Mouse (Mus musculus): ENCODE results near the gene A630095E13Rik. TPM values are rescaled to one million over a fixed set of nuclear protein-coding genes. Genes with fewer than 3 reads are reported as not detected.
"Not testable (repeated sequence)": the region's sequence is repeated elsewhere in the genome, so short reads cannot be mapped to it uniquely, and the experiment has no call there.

The A630095E13Rik gene
- not detected for polyA plus RNA-seq (2012; fragmentation: generic; extraction: Trizol)

DNA sequence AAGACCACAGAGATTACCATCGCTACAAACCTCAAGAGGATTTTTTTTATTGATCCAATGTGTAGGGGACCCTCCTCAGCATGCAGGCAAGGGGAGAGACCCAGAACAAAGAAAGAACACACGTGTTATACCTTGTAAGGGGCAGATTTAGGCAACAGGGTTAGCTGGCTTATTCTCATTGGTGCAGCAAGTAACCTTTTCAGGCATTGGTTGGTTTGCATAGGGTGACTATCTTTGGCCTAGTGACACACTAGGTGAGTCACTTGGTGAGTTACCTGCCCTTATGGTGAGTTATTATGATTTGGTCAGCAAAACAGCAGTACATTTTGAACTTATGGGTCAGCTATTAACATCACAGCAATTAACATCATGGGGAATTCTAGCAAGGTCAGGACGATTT, at the start of gene A630095E13Rik:
A630095E13Rik (minus strand) TSS at position 101 of the 400 bp plus-strand sequence.
- not testable (repeated sequence) for H3ac ChIP-seq (ENCODE audit: control insufficient read depth, insufficient read length); H3K36me3 ChIP-seq (ENCODE audit: control insufficient read depth, insufficient read depth)

DNA sequence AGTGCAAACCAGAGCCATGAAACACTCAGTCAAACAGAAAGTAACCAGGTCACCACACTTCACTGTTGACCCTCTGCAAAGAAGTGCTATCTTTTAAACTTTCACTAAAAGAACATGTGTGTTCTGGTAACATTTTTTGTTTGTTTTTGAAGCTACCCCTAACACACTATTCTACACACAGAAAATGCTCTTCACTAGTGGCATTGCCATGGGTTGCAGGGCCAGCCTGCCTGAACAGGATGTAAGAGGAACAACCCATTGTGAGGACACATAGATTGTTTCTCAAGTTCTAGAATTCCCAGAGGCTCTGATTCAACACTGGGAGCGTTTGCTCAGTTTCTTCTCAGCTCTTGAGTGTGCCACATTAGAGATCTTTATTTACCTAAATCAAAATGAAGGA, 49.7 kb upstream of the A630095E13Rik start, which contains the start of gene Acrv1:
Acrv1 (plus strand) TSS at position 301 of the 400 bp plus-strand sequence.
- H3K4me2 ChIP-seq (ENCODE audit: low read depth): no peak within 1 kb of the TSS
- H3K4me3 ChIP-seq: no peak within 1 kb of the TSS
- no peaks in the 10 kb centered on the region for H3K27me3 ChIP-seq (ENCODE audit: control insufficient read depth, insufficient read depth, insufficient read length)
- no peaks in the 10 kb centered on the region for H3K36me3 ChIP-seq (ENCODE audit: control insufficient read depth, insufficient read depth)
- TF ChIP-seq REST (IDR thresholded peaks at IDR 0.05; ENCODE audit: insufficient read depth, insufficient read length) (no peak), MYOG (IDR thresholded peaks at IDR 0.05; ENCODE audit: control insufficient read depth in 1 of 3, insufficient read depth in 1 of 3, insufficient read length in 2 of 3, low read depth in 2 of 3) (no peak), SRF (IDR thresholded peaks at IDR 0.05; ENCODE audit: control insufficient read depth, insufficient read length, low read depth) (no peak), POLR2A (IDR thresholded peaks at IDR 0.05; ENCODE audit: insufficient read length, low read depth) (no peak), POLR2AphosphoS2 (IDR thresholded peaks at IDR 0.05; ENCODE audit: insufficient read length, low read depth) (no peak), TCF3 (IDR thresholded peaks at IDR 0.05; ENCODE audit: insufficient read length, low read depth) (no peak), MAX (IDR thresholded peaks at IDR 0.05; ENCODE audit: low read depth) (no peak), TCF12 (IDR thresholded peaks at IDR 0.05; ENCODE audit: insufficient read depth, poor library complexity, severe bottlenecking) (no peak), MYOD1 (IDR thresholded peaks at IDR 0.05; ENCODE audit: control insufficient read depth in 1 of 3, insufficient read length in 2 of 3, low read depth in 2 of 3) (no peak), CEBPB (IDR thresholded peaks at IDR 0.05; ENCODE audit: insufficient read depth, poor library complexity, severe bottlenecking) (no peak), E2F4 (IDR thresholded peaks at IDR 0.05; ENCODE audit: insufficient read depth) (no peak)
- H3K79me2 ChIP-seq (ENCODE audit: control insufficient read depth, insufficient read depth): no peaks in the 10 kb centered on the region
- H3ac ChIP-seq (ENCODE audit: control insufficient read depth, insufficient read length): no peak within 1 kb of the TSS

More for the DNA sequence above, at the start of gene A630095E13Rik:
- not testable (repeated sequence) for H3K4me2 ChIP-seq (ENCODE audit: low read depth); H3K4me3 ChIP-seq; H3K79me2 ChIP-seq (ENCODE audit: control insufficient read depth, insufficient read depth); H3K27me3 ChIP-seq (ENCODE audit: control insufficient read depth, insufficient read depth, insufficient read length)

DNA sequence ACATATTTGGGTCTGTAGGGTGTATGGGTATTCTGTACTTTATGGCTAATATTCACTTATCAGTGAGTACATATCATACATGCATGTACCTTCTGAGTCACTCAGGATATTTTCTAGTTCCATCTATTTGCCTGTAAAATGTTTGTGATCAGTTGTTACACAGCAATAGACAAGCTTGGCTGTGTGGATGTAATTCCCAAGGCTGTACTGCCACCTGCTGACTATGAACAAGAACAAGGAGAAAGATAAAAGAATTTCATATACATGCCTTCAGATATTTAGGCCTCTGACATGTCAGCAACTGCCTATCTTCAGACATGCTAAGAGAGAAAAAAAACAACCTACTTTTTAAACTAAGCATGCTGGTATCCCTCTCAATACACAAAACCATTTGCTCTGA, 44.2 kb upstream of the A630095E13Rik start:
- Histone ChIP-seq H3K4me2 (ENCODE audit: low read depth) (no peak overlapping the region), H3K4me3 (no peak overlapping the region), H3ac (ENCODE audit: control insufficient read depth, insufficient read length) (no peak overlapping the region), H3K79me2 (ENCODE audit: control insufficient read depth, insufficient read depth) (no peaks in the 10 kb centered on the region), H3K27me3 (ENCODE audit: control insufficient read depth, insufficient read depth, insufficient read length) (no peaks in the 10 kb centered on the region), H3K36me3 (ENCODE audit: control insufficient read depth, insufficient read depth) (no peaks in the 10 kb centered on the region)
- TF ChIP-seq POLR2AphosphoS2 (IDR thresholded peaks at IDR 0.05; ENCODE audit: insufficient read length, low read depth) (no peak), TCF12 (IDR thresholded peaks at IDR 0.05; ENCODE audit: insufficient read depth, poor library complexity, severe bottlenecking) (no peak), SRF (IDR thresholded peaks at IDR 0.05; ENCODE audit: control insufficient read depth, insufficient read length, low read depth) (no peak), USF1 (IDR thresholded peaks at IDR 0.05; ENCODE audit: low read depth) (no peak), CEBPB (IDR thresholded peaks at IDR 0.05; ENCODE audit: insufficient read depth, poor library complexity, severe bottlenecking) (no peak), TCF3 (IDR thresholded peaks at IDR 0.05; ENCODE audit: insufficient read length, low read depth) (no peak), MYOG (IDR thresholded peaks at IDR 0.05; ENCODE audit: control insufficient read depth in 1 of 3, insufficient read depth in 1 of 3, insufficient read length in 2 of 3, low read depth in 2 of 3) (no peak), REST (IDR thresholded peaks at IDR 0.05; ENCODE audit: insufficient read depth, insufficient read length) (no peak), MAX (IDR thresholded peaks at IDR 0.05; ENCODE audit: low read depth) (no peak), MYOD1 (IDR thresholded peaks at IDR 0.05; ENCODE audit: control insufficient read depth in 1 of 3, insufficient read length in 2 of 3, low read depth in 2 of 3) (no peak), E2F4 (IDR thresholded peaks at IDR 0.05; ENCODE audit: insufficient read depth) (no peak), POLR2A (IDR thresholded peaks at IDR 0.05; ENCODE audit: insufficient read length, low read depth) (no peak)

DNA sequence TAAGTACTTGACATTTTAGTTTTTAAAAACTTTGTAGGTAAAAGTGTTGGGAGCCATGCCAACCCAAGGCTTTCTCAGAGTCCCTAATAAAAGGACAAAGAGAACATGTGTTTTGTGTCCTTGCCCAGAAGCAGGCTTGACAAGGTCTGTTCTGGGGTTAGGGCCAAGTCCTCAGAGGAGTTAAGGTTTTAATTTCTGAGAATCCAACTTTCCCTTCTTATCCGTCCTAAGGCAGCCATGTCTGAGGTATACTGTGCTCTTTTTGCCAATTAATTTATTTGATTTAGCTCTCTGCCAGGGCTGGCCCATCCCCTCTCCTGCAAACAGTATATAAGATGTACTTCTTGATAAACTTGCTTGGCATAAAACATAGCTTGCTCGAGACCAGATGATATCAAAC, 38.2 kb upstream of the A630095E13Rik start:
- Histone ChIP-seq H3ac (ENCODE audit: control insufficient read depth, insufficient read length) (no peak overlapping the region), H3K27me3 (ENCODE audit: control insufficient read depth, insufficient read depth, insufficient read length) (no peaks in the 10 kb centered on the region), H3K36me3 (ENCODE audit: control insufficient read depth, insufficient read depth) (no peaks in the 10 kb centered on the region), H3K4me3 (no peak overlapping the region), H3K4me2 (ENCODE audit: low read depth) (no peak overlapping the region), H3K79me2 (ENCODE audit: control insufficient read depth, insufficient read depth) (no peaks in the 10 kb centered on the region)
- TF ChIP-seq REST (IDR thresholded peaks at IDR 0.05; ENCODE audit: insufficient read depth, insufficient read length): no peak
- TF ChIP-seq CEBPB (IDR thresholded peaks at IDR 0.05; ENCODE audit: insufficient read depth, poor library complexity, severe bottlenecking): no peak
- no peak for TF ChIP-seq SRF (IDR thresholded peaks at IDR 0.05; ENCODE audit: control insufficient read depth, insufficient read length, low read depth)
- no peak for TF ChIP-seq USF1 (IDR thresholded peaks at IDR 0.05; ENCODE audit: low read depth)
- no peak for TF ChIP-seq MAX (IDR thresholded peaks at IDR 0.05; ENCODE audit: low read depth)
- no peak for TF ChIP-seq TCF3 (IDR thresholded peaks at IDR 0.05; ENCODE audit: insufficient read length, low read depth)
- TF ChIP-seq POLR2A (IDR thresholded peaks at IDR 0.05; ENCODE audit: insufficient read length, low read depth): no peak

Other genes with a start within 250 kb of the A630095E13Rik start
- gene Gm7257, start 211.5 kb downstream of the A630095E13Rik start, polyA plus RNA-seq (2012; fragmentation: generic; extraction: Trizol): not detected
- not detected for gene Gm9513, start 167.7 kb downstream of the A630095E13Rik start, polyA plus RNA-seq (2012; fragmentation: generic; extraction: Trizol)
- gene Gm5615, start 101.4 kb downstream of the A630095E13Rik start, polyA plus RNA-seq (2012; fragmentation: generic; extraction: Trizol): not detected
- not detected for gene Gm17689, start 60.7 kb downstream of the A630095E13Rik start, polyA plus RNA-seq (2012; fragmentation: generic; extraction: Trizol)
- gene Acrv1, start 49.8 kb upstream of the A630095E13Rik start, polyA plus RNA-seq (2012; fragmentation: generic; extraction: Trizol): not detected
- gene Chek1, start 83.7 kb upstream of the A630095E13Rik start, polyA plus RNA-seq (2012; fragmentation: generic; extraction: Trizol): 1.4 TPM
- gene Stt3a, start 124.3 kb upstream of the A630095E13Rik start, polyA plus RNA-seq (2012; fragmentation: generic; extraction: Trizol): 204 TPM
- gene Ei24, start 154.0 kb upstream of the A630095E13Rik start, polyA plus RNA-seq (2012; fragmentation: generic; extraction: Trizol): 57.5 TPM
- gene Fez1, start 178.5 kb upstream of the A630095E13Rik start, polyA plus RNA-seq (2012; fragmentation: generic; extraction: Trizol): 2.6 TPM

Measured in myocyte (in vitro differentiated cells).